Mouse (Mus musculus) forebrain, postnatal 0 days (tissue): Measurements from ENCODE around the gene Galntl6. TPM values are rescaled to one million over a fixed set of nuclear protein-coding genes. Genes with fewer than 3 reads are reported as not detected.

Experiments
- ATAC-seq: fragments of 200-750 bp; cut with Nextera tagmentation; 2 replicates; pipeline ENCODE4 v1.8.0; 2017; ENCODE audit warnings: mild to moderate bottlenecking, moderate library complexity
- DNase-seq: peaks from one replicate; pipeline ENCODE4 v3.0.0-alpha.2; 2015
- H3K27ac ChIP-seq: fragments of 300-500 bp; sonication (generic); 2 replicates; pipeline ENCODE4 v1.5.1; 2014; ENCODE audit warnings: low read depth, mild to moderate bottlenecking, antibody characterized with exemption, low read length, moderate library complexity, mixed read lengths
- H3K27me3 ChIP-seq: fragments of 300-500 bp; sonication (generic); 2 replicates; pipeline ENCODE4 v1.6.1; 2014; ENCODE audit warnings: mild to moderate bottlenecking, low read length, mixed read lengths; ENCODE audit not compliant: insufficient read depth
- H3K36me3 ChIP-seq: fragments of 300-500 bp; sonication (generic); 2 replicates; pipeline ENCODE4 v1.6.1; 2014; ENCODE audit warnings: mild to moderate bottlenecking, moderate library complexity; ENCODE audit not compliant: insufficient read depth
- H3K4me1 ChIP-seq: fragments of 300-500 bp; sonication (generic); 2 replicates; pipeline ENCODE4 v1.6.1; 2014; ENCODE audit warnings: antibody characterized with exemption; ENCODE audit not compliant: insufficient read depth
- H3K4me2 ChIP-seq: fragments of 300-500 bp; sonication (generic); 2 replicates; pipeline ENCODE4 v1.6.1; 2014; ENCODE audit warnings: low read depth, mild to moderate bottlenecking, moderate library complexity
- H3K4me3 ChIP-seq: fragments of 300-500 bp; sonication (generic); 2 replicates; pipeline ENCODE4 v1.5.1; 2014; ENCODE audit warnings: low read depth, low read length, mixed read lengths
- H3K9ac ChIP-seq: fragments of 300-500 bp; sonication (generic); 2 replicates; pipeline ENCODE4 v1.6.1; 2014; ENCODE audit warnings: mild to moderate bottlenecking
- H3K9me3 ChIP-seq: fragments of 300-500 bp; sonication (generic); 2 replicates; pipeline ENCODE4 v1.6.1; 2016; ENCODE audit warnings: low read length
- CTCF ChIP-seq: sonication (generic); IDR thresholded peaks from 2 replicates; pipeline ENCODE4 v1.5.1; 2016; ENCODE audit warnings: antibody characterized with exemption, control low read depth, low read depth
- WGBS: fragments of 180-500 bp; shearing (Covaris S2); extraction: QIAGEN DNeasy Blood & Tissue Kit; methylation state at CpG from one replicate; pipeline ENCODE4 v1.1.7; 2014; 5-methylcytosine and 5-hydroxymethylcytosine counted together
- polyA plus RNA-seq: library from polyadenylated mRNA; unstranded; fragments of >200 nt; fragmentation: Nextera tagmentation; extraction: Ambion mirVana; gene quantifications from 2 replicates; pipeline ENCODE4 v1.2.1, GENCODE M21; 2015
- total RNA-seq: library from RNA; depleted of rRNA; stranded (reverse); fragments of >200 nt; gene quantifications from 2 replicates; pipeline ENCODE4 v1.2.3, GENCODE M21; 2014

Galntl6 gene
- total and polyA plus RNA-seq, 2 experiments from 2014 or later: 15.0 to 27.8 TPM

DNA sequence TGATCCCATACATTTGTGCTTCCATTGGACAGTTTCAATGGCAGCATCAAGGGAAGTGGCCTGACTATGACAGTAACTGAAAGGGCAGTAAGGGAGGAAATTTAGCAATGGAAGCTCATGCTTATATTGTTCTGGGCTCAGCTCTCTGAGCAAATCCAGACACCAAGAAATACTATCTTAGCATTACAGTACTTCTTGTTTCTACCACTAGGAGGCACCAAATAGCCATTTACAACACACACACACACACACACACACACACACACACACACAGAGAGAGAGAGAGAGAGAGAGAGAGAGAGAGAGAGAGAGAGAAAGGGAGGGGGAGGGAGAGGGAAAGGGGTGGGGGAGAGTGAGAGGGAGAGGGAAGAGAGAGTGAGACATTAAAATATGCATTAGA is 1023.6 kb downstream of the Galntl6 start:
- Histone ChIP-seq H3K4me3 (no peak overlapping the region), H3K27ac (no peak overlapping the region), H3K36me3 (no peaks in the 10 kb centered on the region), H3K27me3 (no peaks in the 10 kb centered on the region), H3K4me1 (no peaks in the 10 kb centered on the region), H3K9ac (no peak overlapping the region), H3K9me3 (no peaks in the 10 kb centered on the region), H3K4me2 (no peak overlapping the region)
- no peak for DNase-seq
- TF ChIP-seq CTCF: peak; percentile 24
- no peak for ATAC-seq

DNA sequence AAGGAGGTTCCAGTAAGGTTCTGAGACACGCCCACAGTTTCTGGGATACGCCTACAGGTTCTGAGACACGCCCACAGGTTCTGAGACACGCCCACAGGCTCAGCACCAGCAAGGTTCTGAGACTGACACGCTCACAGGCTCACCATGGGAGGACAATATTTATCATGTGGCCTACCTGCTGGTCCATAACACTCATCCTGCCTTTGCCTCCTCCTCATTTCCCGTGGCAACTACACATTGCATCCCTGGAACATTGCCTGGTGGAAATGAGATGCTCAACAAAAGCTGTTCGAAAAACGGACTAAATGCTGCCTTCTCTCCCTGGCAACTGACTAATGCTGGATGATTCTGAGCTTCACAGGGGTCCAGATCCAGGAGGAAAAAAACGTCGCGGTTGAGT is 1033.0 kb downstream of the Galntl6 start:
- H3K4me3 ChIP-seq: no peak overlapping the region
- no peaks in the 10 kb centered on the region for H3K36me3 ChIP-seq
- WGBS: 48% methylated on average over 11 of the region's 11 CpGs
- H3K27ac ChIP-seq: no peak overlapping the region
- TF ChIP-seq CTCF: no peak
- DNase-seq (peak; percentile 66), ATAC-seq (peak; percentile 83)
- H3K9ac ChIP-seq: no peak overlapping the region; the same call in 1 of the 2 replicates
- no peaks in the 10 kb centered on the region for H3K9me3 ChIP-seq
- H3K27me3 ChIP-seq: no peaks in the 10 kb centered on the region
- H3K4me2 ChIP-seq: 0 out of 2 replicates have a peak overlapping the region, but pooled peaks have one; percentile 8
- no peaks in the 10 kb centered on the region for H3K4me1 ChIP-seq

DNA sequence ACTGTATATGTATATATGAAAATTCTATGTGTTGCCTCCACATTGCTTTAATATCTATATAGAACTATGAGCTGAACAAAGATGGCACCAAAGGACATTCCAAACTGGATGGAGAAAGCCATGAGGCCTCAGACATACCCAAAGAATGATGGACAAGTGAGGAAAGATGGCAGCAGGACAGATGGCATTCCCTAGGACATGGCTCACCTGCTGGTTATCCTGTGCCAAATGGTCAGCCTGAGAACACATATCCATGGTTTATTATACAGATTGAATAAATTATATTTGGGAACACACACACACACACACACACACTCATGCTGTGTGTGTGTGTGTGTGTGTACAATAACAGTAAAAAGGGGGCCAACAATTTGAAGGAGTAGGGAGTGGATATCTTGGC is 1063.4 kb downstream of the Galntl6 start:
- no peaks in the 10 kb centered on the region for H3K4me1 ChIP-seq
- no peaks in the 10 kb centered on the region for H3K9me3 ChIP-seq
- no peaks in the 10 kb centered on the region for H3K27me3 ChIP-seq
- H3K27ac ChIP-seq: no peak overlapping the region
- no peak overlapping the region for H3K4me3 ChIP-seq
- no peaks in the 10 kb centered on the region for H3K36me3 ChIP-seq
- no peak for TF ChIP-seq CTCF
- no peak for DNase-seq
- no peak for ATAC-seq
- H3K9ac ChIP-seq: no peak overlapping the region
- H3K4me2 ChIP-seq: no peak overlapping the region

DNA sequence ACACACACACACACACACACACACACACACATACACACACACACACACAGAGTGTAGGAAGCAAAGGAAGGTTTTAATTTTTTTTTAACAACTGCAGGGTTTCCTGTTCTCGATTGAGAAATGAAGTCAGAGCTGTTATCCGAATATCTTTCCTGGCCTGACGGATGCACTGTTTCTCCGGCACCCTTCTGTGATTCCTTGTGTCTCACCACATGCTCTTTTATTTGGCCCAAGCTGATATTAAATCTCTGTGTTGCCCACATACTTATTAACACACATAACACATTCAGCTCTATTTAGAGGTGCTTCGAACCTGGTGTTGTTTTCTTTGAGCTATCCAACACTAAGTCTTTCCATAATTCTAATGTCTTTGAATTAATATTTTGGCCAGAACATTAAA is 1069.0 kb downstream of the Galntl6 start:
- DNase-seq (peak; percentile 52), ATAC-seq (peak; percentile 10)
- H3K9ac ChIP-seq: no peak overlapping the region
- no peaks in the 10 kb centered on the region for H3K4me1 ChIP-seq
- 47% methylated on average over 5 of the region's 5 CpGs for WGBS
- no peaks in the 10 kb centered on the region for H3K27me3 ChIP-seq
- TF ChIP-seq CTCF: no peak
- H3K36me3 ChIP-seq: no peaks in the 10 kb centered on the region
- H3K9me3 ChIP-seq: no peaks in the 10 kb centered on the region
- H3K4me3 ChIP-seq: no peak overlapping the region
- no peak overlapping the region for H3K4me2 ChIP-seq
- H3K27ac ChIP-seq: peak overlapping the region; percentile 64

DNA sequence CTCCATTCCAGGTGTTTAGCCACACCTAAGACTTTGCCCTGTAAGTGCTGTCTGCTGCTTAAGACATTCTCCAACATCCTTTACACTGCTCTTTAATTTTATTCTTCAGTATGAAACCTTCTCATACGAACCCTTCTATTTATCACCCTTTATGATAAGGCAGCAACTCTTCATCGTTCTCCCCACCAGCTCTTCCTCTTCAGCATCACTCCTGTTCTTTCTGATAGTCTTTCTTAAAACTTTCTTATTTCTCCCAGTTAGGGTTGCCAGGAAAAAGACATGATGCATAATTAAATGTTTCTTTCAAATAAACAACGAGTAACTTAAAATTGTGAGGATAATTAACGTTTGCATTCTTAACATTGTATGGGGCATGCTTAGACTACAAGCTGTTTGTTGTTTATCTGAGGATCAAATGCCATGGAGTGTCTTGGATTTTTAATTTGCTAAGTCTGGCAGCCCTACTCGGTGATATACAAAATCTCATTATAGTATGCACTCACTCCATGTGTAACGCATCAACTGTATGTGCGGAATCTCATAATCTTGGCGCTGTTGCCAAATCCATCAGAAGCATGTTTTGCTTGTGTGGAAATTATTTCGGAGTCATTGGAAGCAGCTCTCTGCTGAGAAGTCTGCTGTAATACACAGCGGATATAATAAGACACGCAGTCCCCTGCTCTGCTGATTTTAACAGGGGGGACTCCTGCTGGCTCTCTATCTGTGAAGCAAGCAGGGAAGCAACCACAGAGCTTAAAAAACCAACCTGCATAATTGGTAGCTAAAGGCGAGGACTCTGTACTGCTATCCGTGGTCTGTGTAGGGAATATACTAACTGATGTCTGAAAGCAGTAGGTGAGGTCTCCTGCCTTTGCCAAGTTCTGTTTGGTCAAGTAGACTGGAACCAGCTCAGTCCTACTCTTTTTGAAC is 1069.7 kb downstream of the Galntl6 start:
- Histone ChIP-seq H3K36me3 (no peaks in the 10 kb centered on the region), H3K27me3 (no peaks in the 10 kb centered on the region), H3K27ac (peak overlapping the region; percentile 64; the same call in 1 of the 2 replicates), H3K4me2 (no peak overlapping the region), H3K4me1 (no peaks in the 10 kb centered on the region), H3K4me3 (no peak overlapping the region), H3K9me3 (no peaks in the 10 kb centered on the region), H3K9ac (no peak overlapping the region)
- 36% methylated on average over 13 of the region's 13 CpGs for whole genome bisulfite sequencing
- DNase-seq (peak; percentile 86), ATAC-seq (peak; percentile 92)
- TF ChIP-seq CTCF: peak; percentile 18; the same call in 1 of the 2 replicates

DNA sequence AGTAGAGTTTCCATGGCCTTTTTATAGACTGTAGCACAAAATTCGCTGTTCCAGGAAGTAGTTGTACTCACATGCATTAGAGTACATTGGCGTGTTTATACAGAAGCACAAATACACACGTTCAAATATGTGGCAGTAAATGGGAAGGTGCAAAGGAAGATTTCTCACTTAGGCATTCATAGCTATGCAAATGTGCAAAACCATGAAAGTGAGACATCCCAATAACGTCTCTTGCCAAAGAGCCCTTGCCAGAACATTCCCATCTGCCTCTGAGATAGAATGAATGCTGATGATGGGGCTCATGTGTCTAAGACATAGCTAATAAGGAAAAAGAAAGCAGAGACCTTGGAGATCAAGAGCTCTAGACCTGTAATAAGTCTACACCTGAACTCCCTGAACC is 1071.0 kb downstream of the Galntl6 start:
- H3K36me3 ChIP-seq: no peaks in the 10 kb centered on the region
- no peaks in the 10 kb centered on the region for H3K27me3 ChIP-seq
- H3K27ac ChIP-seq: no peak overlapping the region; the same call in 1 of the 2 replicates
- no peaks in the 10 kb centered on the region for H3K9me3 ChIP-seq
- DNase-seq (peak; percentile 80), ATAC-seq (peak; percentile 47)
- H3K9ac ChIP-seq: no peak overlapping the region
- peaks cover 2% of the 10 kb centered on the region; the same call in 1 of the 2 replicates for H3K4me1 ChIP-seq
- H3K4me2 ChIP-seq: no peak overlapping the region
- TF ChIP-seq CTCF: no peak
- 57% methylated on average over 4 of the region's 4 CpGs for whole genome bisulfite sequencing
- H3K4me3 ChIP-seq: no peak overlapping the region

DNA sequence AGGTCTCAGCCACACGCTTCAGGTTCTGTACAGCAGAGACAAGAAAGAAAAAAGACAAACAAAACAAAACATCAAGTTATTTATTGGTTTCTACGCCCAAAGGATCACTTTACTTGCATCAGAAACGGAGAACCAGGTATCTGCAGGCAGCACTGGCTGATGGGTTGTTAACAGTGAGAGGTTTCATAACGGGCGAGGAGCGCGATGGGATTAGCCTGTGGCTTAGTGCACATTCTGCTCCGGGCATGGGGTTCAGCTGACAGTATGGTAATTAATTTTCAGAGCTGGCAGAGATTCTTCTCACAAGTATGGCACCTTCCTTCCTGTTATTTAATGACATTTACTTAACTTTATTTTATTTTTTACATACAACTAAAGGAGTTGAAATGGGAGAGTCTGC is 1075.1 kb downstream of the Galntl6 start:
- 29% methylated on average over 8 of the region's 8 CpGs for WGBS
- H3K27me3 ChIP-seq: no peaks in the 10 kb centered on the region
- H3K9ac ChIP-seq: no peak overlapping the region
- no peak overlapping the region for H3K4me3 ChIP-seq
- H3K36me3 ChIP-seq: no peaks in the 10 kb centered on the region
- ATAC-seq (no peak), DNase-seq (no peak)
- H3K4me1 ChIP-seq: peaks cover 3% of the 10 kb centered on the region; the same call in 1 of the 2 replicates
- H3K9me3 ChIP-seq: no peaks in the 10 kb centered on the region
- TF ChIP-seq CTCF: no peak
- peak overlapping the region; percentile 23 for H3K4me2 ChIP-seq
- H3K27ac ChIP-seq: no peak overlapping the region
